Mouse (Mus musculus): ENCODE data around the gene Aph1c. TPM values are rescaled to one million over a fixed set of nuclear protein-coding genes. Genes with fewer than 3 reads are reported as not detected.
A peak's percentile ranks its signal among the peaks of the same experiment; 100 is the strongest.
"Not testable (repeated sequence)": the region's sequence is repeated elsewhere in the genome, so short reads cannot be mapped to it uniquely, and the experiment has no call there.

The Aph1c gene
- polyA plus RNA-seq, 1 experiment from 2014 or later, result 3.0 TPM

DNA sequence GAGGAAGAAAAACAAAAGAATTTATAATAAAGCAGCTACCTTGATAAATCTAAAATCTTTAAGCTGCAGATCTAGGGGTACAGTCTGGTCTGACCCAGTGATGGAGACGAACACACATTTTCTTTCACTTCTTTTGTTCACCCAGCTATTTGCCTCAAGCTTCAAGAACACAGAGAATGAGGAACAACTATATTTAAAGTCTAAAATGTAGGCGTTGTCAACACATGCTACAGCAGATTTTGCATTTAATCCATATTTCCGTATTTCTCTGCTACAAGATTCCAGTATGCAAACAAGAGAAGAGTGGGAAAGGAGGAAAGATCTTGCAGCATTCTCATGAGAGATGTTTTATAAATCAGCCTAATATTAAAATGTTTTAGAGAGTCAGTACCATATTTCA, 44.4 kb upstream of the Aph1c start:
- H3K36me3 ChIP-seq (ENCODE audit: control insufficient read depth, insufficient read depth, low read length), result no peaks in the 10 kb centered on the region
- no peak overlapping the region for H3K9ac ChIP-seq (ENCODE audit: low read length)
- WGBS, result 83% methylated on average over 3 of the region's 3 CpGs
- no peaks in the 10 kb centered on the region for H3K9me3 ChIP-seq (ENCODE audit: control insufficient read depth, low read length)
- TF ChIP-seq CTCF (IDR thresholded peaks at IDR 0.05; ENCODE audit: low read depth) (no peak), EP300 (optimal IDR thresholded peaks at IDR 0.05) (no peak)
- H3K27ac ChIP-seq (replicated peaks), result no peak overlapping the region
- H3K4me1 ChIP-seq (replicated peaks; ENCODE audit: control insufficient read depth, insufficient read depth), result no peaks in the 10 kb centered on the region
- no peak overlapping the region for H3K4me2 ChIP-seq (replicated peaks; ENCODE audit: low read depth)
- ATAC-seq (ENCODE audit: low FRiP score, low TSS enrichment) (no peak), DNase-seq (ENCODE audit: low spot score) (no peak)
- H3K27me3 ChIP-seq (ENCODE audit: control insufficient read depth, insufficient read depth, low read length), result no peaks in the 10 kb centered on the region
- no peak overlapping the region for H3K4me3 ChIP-seq (ENCODE audit: low read depth, low read length)

DNA sequence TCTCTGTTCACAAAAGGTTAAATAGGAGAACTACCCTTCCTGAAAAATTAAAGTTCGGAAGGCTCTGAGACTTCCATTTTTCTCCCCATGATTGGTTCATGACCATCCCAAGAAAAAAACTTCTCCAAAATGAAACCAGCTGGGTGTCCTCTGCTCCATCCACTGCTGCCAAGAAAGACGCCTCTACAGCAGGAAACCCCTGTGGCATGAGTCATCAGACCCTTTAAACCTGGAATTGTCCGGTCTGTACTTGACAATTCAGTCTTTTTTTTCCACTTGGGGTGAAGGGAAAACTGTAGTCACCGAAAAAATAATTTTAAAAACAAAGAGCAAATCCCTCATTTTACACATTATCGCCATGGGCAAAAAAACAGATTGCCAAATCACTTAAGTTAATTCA, 42.1 kb upstream of the Aph1c start:
- H3K27ac ChIP-seq (replicated peaks), result no peak overlapping the region
- no peak for DNase-seq (ENCODE audit: low spot score)
- H3K4me3 ChIP-seq (ENCODE audit: low read depth, low read length), result no peak overlapping the region
- H3K9ac ChIP-seq (ENCODE audit: low read length), result no peak overlapping the region
- no peaks in the 10 kb centered on the region for H3K36me3 ChIP-seq (ENCODE audit: control insufficient read depth, insufficient read depth, low read length)
- H3K9me3 ChIP-seq (ENCODE audit: control insufficient read depth, low read length), result no peaks in the 10 kb centered on the region
- ATAC-seq (ENCODE audit: low FRiP score, low TSS enrichment), result peak; percentile 72; the same call in 1 of the 2 replicates
- no peaks in the 10 kb centered on the region for H3K27me3 ChIP-seq (ENCODE audit: control insufficient read depth, insufficient read depth, low read length)
- WGBS, result 36% methylated on average over 5 of the region's 5 CpGs
- H3K4me2 ChIP-seq (replicated peaks; ENCODE audit: low read depth), result no peak overlapping the region
- no peaks in the 10 kb centered on the region for H3K4me1 ChIP-seq (replicated peaks; ENCODE audit: control insufficient read depth, insufficient read depth)
- no peak for TF ChIP-seq CTCF (IDR thresholded peaks at IDR 0.05; ENCODE audit: low read depth)
- no peak for TF ChIP-seq EP300 (optimal IDR thresholded peaks at IDR 0.05)

DNA sequence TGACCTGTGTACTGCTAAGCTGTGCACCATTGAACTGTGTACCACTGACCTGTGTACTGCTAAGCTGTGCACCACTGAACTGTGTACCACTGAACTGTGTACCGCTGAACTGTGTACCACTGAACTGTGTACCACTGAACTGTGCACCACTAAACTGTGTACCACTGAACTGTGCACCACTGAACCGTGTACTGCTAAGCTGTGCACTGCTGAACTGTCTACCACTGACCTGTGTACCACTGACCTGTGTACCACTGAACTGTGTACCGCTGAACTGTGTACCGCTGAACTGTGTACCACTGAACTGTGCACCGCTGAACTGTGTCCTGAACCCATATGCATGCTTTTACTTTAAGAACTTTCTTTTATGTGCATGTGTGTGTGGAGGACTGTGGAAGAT, 39.8 kb upstream of the Aph1c start:
- 98% methylated on average over 5 of the region's 5 CpGs for WGBS
- Histone ChIP-seq H3K36me3 (ENCODE audit: control insufficient read depth, insufficient read depth, low read length) (no peaks in the 10 kb centered on the region), H3K9ac (ENCODE audit: low read length) (no peak overlapping the region), H3K4me3 (ENCODE audit: low read depth, low read length) (no peak overlapping the region), H3K27ac (replicated peaks) (no peak overlapping the region), H3K4me2 (replicated peaks; ENCODE audit: low read depth) (no peak overlapping the region), H3K27me3 (ENCODE audit: control insufficient read depth, insufficient read depth, low read length) (no peaks in the 10 kb centered on the region), H3K4me1 (replicated peaks; ENCODE audit: control insufficient read depth, insufficient read depth) (no peaks in the 10 kb centered on the region), H3K9me3 (ENCODE audit: control insufficient read depth, low read length) (no peaks in the 10 kb centered on the region)
- ATAC-seq (ENCODE audit: low FRiP score, low TSS enrichment), result no peak
- TF ChIP-seq EP300 (optimal IDR thresholded peaks at IDR 0.05) (no peak), CTCF (IDR thresholded peaks at IDR 0.05; ENCODE audit: low read depth) (no peak)
- no peak for DNase-seq (ENCODE audit: low spot score)

DNA sequence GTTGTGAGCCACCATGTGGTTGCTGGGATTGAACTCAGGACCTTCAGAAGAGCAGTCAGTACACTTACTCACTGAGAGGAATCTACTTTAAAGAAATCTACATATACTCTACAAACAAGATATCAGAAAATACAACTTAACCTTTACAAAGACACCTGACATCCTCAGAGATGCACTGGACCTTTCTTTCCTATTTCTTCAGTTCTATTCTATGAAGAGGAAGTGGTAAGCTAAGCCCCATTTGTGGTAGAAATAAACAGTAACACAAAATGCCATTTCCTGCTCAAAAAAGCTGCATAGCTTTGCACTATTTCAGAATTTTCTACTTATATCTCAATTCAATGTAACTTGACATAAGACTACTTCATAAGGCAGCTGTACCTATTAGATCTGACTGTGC, 39.0 kb upstream of the Aph1c start:
- no peak overlapping the region for H3K4me2 ChIP-seq (replicated peaks; ENCODE audit: low read depth)
- H3K27ac ChIP-seq (replicated peaks), result no peak overlapping the region
- no peaks in the 10 kb centered on the region for H3K27me3 ChIP-seq (ENCODE audit: control insufficient read depth, insufficient read depth, low read length)
- no peak for TF ChIP-seq CTCF (IDR thresholded peaks at IDR 0.05; ENCODE audit: low read depth)
- TF ChIP-seq EP300 (optimal IDR thresholded peaks at IDR 0.05), result no peak
- H3K4me1 ChIP-seq (replicated peaks; ENCODE audit: control insufficient read depth, insufficient read depth), result no peaks in the 10 kb centered on the region
- no peaks in the 10 kb centered on the region for H3K9me3 ChIP-seq (ENCODE audit: control insufficient read depth, low read length)
- ATAC-seq (ENCODE audit: low FRiP score, low TSS enrichment), result no peak
- H3K9ac ChIP-seq (ENCODE audit: low read length), result no peak overlapping the region
- H3K36me3 ChIP-seq (ENCODE audit: control insufficient read depth, insufficient read depth, low read length), result no peaks in the 10 kb centered on the region
- no peak for DNase-seq (ENCODE audit: low spot score)
- H3K4me3 ChIP-seq (ENCODE audit: low read depth, low read length), result no peak overlapping the region

DNA sequence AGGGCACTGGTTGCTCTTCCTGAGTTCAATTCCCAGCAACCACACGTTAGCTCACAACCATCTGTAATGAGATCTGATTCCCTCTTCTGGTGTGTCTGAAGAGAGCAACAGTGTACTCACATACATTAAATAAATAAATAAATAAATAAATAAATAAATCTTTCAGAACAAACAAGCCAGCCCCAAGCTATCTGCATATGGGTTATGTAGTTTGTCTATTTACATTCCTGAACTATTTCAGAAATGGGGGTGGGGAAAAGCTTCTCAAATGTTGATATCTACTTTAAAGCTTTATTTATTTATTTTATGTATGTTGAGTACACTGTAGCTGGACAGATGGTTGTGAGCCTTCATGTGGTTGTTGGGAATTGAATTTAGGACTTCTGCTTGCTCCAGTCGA, 38.5 kb upstream of the Aph1c start:
- not testable (repeated sequence) for H3K27ac ChIP-seq (replicated peaks); ATAC-seq (ENCODE audit: low FRiP score, low TSS enrichment)

DNA sequence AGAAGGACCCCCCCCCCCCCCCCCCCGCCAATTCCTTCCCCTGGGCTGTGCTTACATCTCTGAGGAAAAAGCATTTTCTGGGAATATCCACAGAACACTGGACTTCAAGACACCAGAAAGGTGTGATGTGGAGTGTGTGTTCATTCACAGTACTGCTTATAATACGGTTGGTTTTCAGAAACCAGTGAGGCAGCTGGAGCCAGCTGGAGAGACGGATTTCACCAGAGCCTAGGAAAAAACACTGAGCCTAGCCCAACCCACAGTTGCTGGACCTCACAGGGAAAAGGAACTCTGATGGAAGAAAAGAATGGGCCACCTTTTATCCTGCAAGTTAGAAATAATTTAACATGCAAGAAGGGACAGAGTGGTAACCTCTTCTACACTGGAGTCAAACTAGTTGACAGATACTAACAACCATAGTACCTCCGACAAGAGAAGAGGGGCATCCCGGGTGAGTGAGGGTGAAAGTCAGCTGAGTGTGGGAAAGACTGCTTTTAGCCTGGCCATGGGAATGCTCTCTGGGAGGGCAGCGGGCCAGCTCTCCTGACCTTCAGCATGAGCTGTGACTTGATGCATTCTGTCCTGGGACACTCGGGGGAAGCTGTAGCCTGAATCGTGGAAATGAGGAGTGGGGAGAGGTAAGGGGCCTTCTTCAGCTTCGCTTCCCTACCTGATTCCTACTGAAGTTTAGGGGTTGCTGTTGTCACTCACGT, 37.6 kb upstream of the Aph1c start:
- Histone ChIP-seq H3K4me2 (replicated peaks; ENCODE audit: low read depth) (no peak overlapping the region), H3K36me3 (ENCODE audit: control insufficient read depth, insufficient read depth, low read length) (no peaks in the 10 kb centered on the region), H3K4me1 (replicated peaks; ENCODE audit: control insufficient read depth, insufficient read depth) (no peaks in the 10 kb centered on the region), H3K4me3 (ENCODE audit: low read depth, low read length) (no peak overlapping the region), H3K27ac (replicated peaks) (peak overlapping the region; percentile 46), H3K9me3 (ENCODE audit: control insufficient read depth, low read length) (no peaks in the 10 kb centered on the region), H3K9ac (ENCODE audit: low read length) (no peak overlapping the region), H3K27me3 (ENCODE audit: control insufficient read depth, insufficient read depth, low read length) (no peaks in the 10 kb centered on the region)
- DNase-seq (ENCODE audit: low spot score) (no peak), ATAC-seq (ENCODE audit: low FRiP score, low TSS enrichment) (no peak)
- WGBS, result 65% methylated on average over 10 of the region's 10 CpGs
- TF ChIP-seq EP300 (optimal IDR thresholded peaks at IDR 0.05) (no peak), CTCF (IDR thresholded peaks at IDR 0.05; ENCODE audit: low read depth) (no peak)

More for the DNA sequence above, 38.5 kb upstream of the Aph1c start:
- not testable (repeated sequence) for H3K4me1 ChIP-seq (replicated peaks; ENCODE audit: control insufficient read depth, insufficient read depth); DNase-seq (ENCODE audit: low spot score); H3K9ac ChIP-seq (ENCODE audit: low read length); H3K36me3 ChIP-seq (ENCODE audit: control insufficient read depth, insufficient read depth, low read length); H3K4me3 ChIP-seq (ENCODE audit: low read depth, low read length); H3K4me2 ChIP-seq (replicated peaks; ENCODE audit: low read depth); H3K27me3 ChIP-seq (ENCODE audit: control insufficient read depth, insufficient read depth, low read length); H3K9me3 ChIP-seq (ENCODE audit: control insufficient read depth, low read length)
- 73% methylated on average over 2 of the region's 2 CpGs for WGBS

Measured in stomach, postnatal 0 days (tissue).